Mouse (Mus musculus): ENCODE measurements around the gene Plcb4. TPM values are rescaled to one million over a fixed set of nuclear protein-coding genes. Genes with fewer than 3 reads are reported as not detected.

Gene Plcb4
- total and polyA plus RNA-seq, 3 experiments = not detected

DNA sequence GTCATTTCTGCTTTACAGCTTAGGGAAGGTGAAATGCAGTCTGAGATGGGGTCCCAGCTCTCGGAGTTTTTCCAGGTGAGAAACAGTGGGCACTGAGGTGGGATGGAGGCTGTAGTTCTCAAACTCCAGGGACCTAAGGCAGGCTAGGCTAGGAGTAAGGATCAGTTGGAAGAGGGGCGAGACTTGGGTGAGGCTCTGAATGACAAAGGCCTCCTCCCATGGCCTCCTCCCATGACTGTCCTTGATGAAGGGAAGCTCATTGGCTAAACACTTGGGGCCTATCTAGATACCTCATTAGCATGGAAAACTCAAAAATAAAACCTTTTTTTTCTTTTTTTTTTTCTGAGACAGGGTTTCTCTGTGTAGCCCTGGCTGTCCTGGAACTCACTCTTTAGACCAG lies 198.0 kb downstream of the Plcb4 start:
- Histone ChIP-seq H3K27me3 (replicated peaks) (no peaks in the 10 kb centered on the region), H3K9me3 (replicated peaks; ENCODE audit: low read length) (peaks cover 62% of the 10 kb centered on the region), H3K36me3 (replicated peaks in 1 of 2; ENCODE audit: control insufficient read depth in 1 of 2, insufficient read depth in 1 of 2, low read length in 1 of 2) (no peaks in the 10 kb centered on the region), H3K27ac (ENCODE audit: insufficient read depth, low read depth) (no peak overlapping the region), H3K4me1 (ENCODE audit: control insufficient read depth in 1 of 2, insufficient read depth in 2 of 2) (no peaks in the 10 kb centered on the region), H3K4me2 (ENCODE audit: insufficient read depth, low read depth, poor library complexity, severe bottlenecking) (no peak overlapping the region), H3K4me3 (replicated peaks in 1 of 3; ENCODE audit: low read depth in 2 of 3, low read length in 2 of 3, poor library complexity in 1 of 3) (no peak overlapping the region), H3K79me2 (replicated peaks; ENCODE audit: control insufficient read depth, extremely low read depth, insufficient read depth, poor library complexity, severe bottlenecking) (no peaks in the 10 kb centered on the region), H3K9ac (ENCODE audit: insufficient read depth, low read depth) (no peak overlapping the region)
- DNase-seq (ENCODE audit: extremely low read depth) = no peak
- in situ Hi-C loops (cut with MboI; ENCODE audit: low pct_ligation_motif_present, low pct_unique_long_range_greater_than_20kb, low sequenced_read_pairs) (no loop called here), dilution Hi-C loops (cut with MboI; ENCODE audit: extremely low pct_ligation_motif_present, extremely low pct_unique_long_range_greater_than_20kb, low sequenced_read_pairs) (no loop called here)
- TF ChIP-seq IRF4 (IDR thresholded peaks at IDR 0.05; ENCODE audit: low read depth, low read length) (no peak), ZMIZ1 (IDR thresholded peaks at IDR 0.05; ENCODE audit: low read depth, low read length) (no peak), NRF1 (IDR thresholded peaks at IDR 0.05; ENCODE audit: low read depth, low read length) (no peak), GABPA (IDR thresholded peaks at IDR 0.05; ENCODE audit: insufficient replicate concordance, low read depth, low read length) (no peak), NELFE (IDR thresholded peaks at IDR 0.05; ENCODE audit: low read depth, low read length) (no peak), ZNF384 (IDR thresholded peaks at IDR 0.05; ENCODE audit: low read depth, low read length) (no peak)

DNA sequence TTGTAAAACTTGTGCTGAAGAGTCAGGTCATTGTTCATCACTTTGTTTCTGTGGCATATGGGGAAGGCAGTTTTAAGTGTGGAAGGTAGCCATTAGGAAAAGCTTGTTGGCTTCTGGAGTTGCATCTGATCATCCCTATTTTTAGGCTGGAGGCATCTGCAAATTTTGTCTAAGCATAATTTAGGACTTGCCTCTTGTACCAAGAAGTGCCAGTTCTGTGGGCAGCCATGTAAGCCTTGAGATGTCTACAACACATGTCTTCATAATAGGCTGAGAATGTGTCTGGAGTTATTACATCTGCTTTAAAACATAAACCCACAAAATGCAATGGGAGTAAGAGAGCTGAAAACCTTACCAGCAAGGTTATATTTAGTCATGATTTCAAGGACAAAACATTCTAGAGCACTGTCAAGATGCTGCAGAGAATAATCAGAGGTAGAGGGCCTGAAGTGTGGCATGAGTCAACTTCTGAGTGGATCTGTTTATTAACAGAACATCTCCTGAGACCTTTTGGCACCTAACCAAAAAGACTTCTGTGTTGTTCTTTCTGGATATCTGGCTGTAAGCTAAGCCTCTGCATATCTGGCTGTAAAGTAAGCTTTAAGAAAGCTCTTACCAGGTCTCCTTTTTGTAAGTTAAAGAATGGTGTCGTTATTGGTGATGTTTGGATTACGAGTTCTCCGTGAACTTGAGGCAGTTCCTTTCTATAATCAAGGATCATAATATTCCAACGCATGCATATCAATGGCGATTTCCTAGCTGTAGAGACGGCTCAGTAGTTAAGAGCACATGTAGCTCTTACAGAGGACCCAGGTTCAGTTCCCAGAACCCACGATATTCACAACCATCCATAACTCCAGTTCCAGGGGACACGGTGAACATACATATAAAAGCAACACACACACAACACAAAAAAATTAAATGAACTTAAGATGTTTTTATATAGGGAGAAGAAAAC lies 203.0 kb downstream of the Plcb4 start:
- Histone ChIP-seq H3K9me3 (replicated peaks; ENCODE audit: low read length) (peaks cover 62% of the 10 kb centered on the region), H3K9ac (ENCODE audit: insufficient read depth, low read depth) (no peak overlapping the region), H3K79me2 (replicated peaks; ENCODE audit: control insufficient read depth, extremely low read depth, insufficient read depth, poor library complexity, severe bottlenecking) (no peaks in the 10 kb centered on the region), H3K27me3 (replicated peaks) (no peaks in the 10 kb centered on the region), H3K4me1 (ENCODE audit: control insufficient read depth in 1 of 2, insufficient read depth in 2 of 2) (no peaks in the 10 kb centered on the region), H3K36me3 (replicated peaks in 1 of 2; ENCODE audit: control insufficient read depth in 1 of 2, insufficient read depth in 1 of 2, low read length in 1 of 2) (no peaks in the 10 kb centered on the region), H3K4me2 (ENCODE audit: insufficient read depth, low read depth, poor library complexity, severe bottlenecking) (no peak overlapping the region), H3K27ac (ENCODE audit: insufficient read depth, low read depth) (no peak overlapping the region), H3K4me3 (replicated peaks in 1 of 3; ENCODE audit: low read depth in 2 of 3, low read length in 2 of 3, poor library complexity in 1 of 3) (no peak overlapping the region)
- dilution Hi-C loops (cut with MboI; ENCODE audit: extremely low pct_ligation_motif_present, extremely low pct_unique_long_range_greater_than_20kb, low sequenced_read_pairs) = no loop called here
- no peak for TF ChIP-seq MAX (IDR thresholded peaks at IDR 0.05; ENCODE audit: low read length)
- TF ChIP-seq MAZ (IDR thresholded peaks at IDR 0.05; ENCODE audit: low read depth, low read length) = no peak
- TF ChIP-seq TCF12 (IDR thresholded peaks at IDR 0.05; ENCODE audit: low read depth, low read length) = no peak
- no peak for TF ChIP-seq ETS1 (conservative IDR thresholded peaks at IDR 0.05; ENCODE audit: low read depth, low read length)
- no peak for TF ChIP-seq RAD21 (IDR thresholded peaks at IDR 0.05; ENCODE audit: low read depth, low read length)
- TF ChIP-seq NRF1 (IDR thresholded peaks at IDR 0.05; ENCODE audit: low read depth, low read length) = no peak
- no peak for TF ChIP-seq POLR2AphosphoS2 (IDR thresholded peaks at IDR 0.05; ENCODE audit: low read depth, low read length)
- no peak for TF ChIP-seq NELFE (IDR thresholded peaks at IDR 0.05; ENCODE audit: low read depth, low read length)
- TF ChIP-seq GABPA (IDR thresholded peaks at IDR 0.05; ENCODE audit: insufficient replicate concordance, low read depth, low read length) = no peak
- no peak for TF ChIP-seq BHLHE40 (IDR thresholded peaks at IDR 0.05; ENCODE audit: low read depth, low read length)
- TF ChIP-seq ZC3H11A (IDR thresholded peaks at IDR 0.05; ENCODE audit: low read depth, low read length) = no peak
- no peak for TF ChIP-seq HCFC1 (IDR thresholded peaks at IDR 0.05; ENCODE audit: low read depth, low read length)
- in situ Hi-C loops (cut with MboI; ENCODE audit: low pct_ligation_motif_present, low pct_unique_long_range_greater_than_20kb, low sequenced_read_pairs) = no loop called here
- no peak for DNase-seq (ENCODE audit: extremely low read depth)

Measured in CH12.LX (cell line).